Mouse (Mus musculus) liver, postnatal 0 days (tissue): Measurements from ENCODE around the gene Fam102a.

ENCODE experiments used
- CTCF ChIP-seq: sonication (generic); IDR thresholded peaks from 2 replicates; pipeline ENCODE4 v1.5.1; 2016; ENCODE audit warnings: antibody characterized with exemption, low read depth
- EP300 ChIP-seq: IDR thresholded peaks from 2 replicates; pipeline ENCODE4 v1.6.1; 2016; ENCODE audit warnings: antibody characterized with exemption, low read depth, mild to moderate bottlenecking

DNA sequence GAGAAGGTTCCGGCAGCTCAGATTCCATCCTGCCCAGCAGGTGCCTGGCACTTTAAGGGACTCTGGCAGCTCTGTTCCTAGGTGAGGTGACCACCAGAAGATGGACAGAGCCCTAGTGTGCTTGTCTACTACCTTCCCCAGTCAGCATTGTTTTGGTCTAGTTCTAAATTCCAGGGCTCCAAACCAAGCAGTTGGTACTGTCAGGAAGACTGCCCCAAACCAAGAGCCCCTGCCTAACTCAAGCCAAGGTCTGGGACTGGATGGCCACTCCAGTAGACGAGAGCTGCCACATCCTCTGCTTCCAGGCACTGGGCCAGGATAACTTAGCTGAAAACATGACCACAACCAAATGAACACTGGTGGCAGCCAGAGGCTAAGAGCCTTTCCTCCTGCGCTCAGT is 33.8 kb downstream of the Fam102a start:
- TF ChIP-seq CTCF (no peak), EP300 (no peak)
